Mouse (Mus musculus): ENCODE data around the gene Spire2.

DNA sequence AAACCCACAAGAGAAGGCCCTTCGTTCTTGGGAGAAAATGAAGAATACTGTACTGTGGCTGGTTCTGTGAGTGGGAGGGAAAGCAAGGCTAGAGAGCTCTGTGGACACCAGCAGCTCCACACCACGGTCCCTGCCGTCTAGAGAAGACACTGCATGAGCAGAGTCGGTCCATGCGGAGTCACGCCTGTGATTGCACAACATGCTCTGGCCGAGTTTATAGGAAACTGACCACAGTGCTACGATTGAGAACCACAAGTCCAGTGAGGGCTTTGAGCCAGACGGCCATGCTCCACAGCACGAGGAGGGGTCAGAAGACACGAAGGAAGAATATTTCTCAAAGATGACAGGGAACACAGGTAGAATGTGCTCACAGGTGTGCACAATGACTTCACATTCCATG, 34.2 kb upstream of the Spire2 start:
- no peak for TF ChIP-seq CTCF (IDR thresholded peaks at IDR 0.05; ENCODE audit: borderline replicate concordance, insufficient read depth, low read length)
- no peak for TF ChIP-seq POLR2A (IDR thresholded peaks at IDR 0.05; ENCODE audit: low read depth, low read length)
